Mouse (Mus musculus) left cerebral cortex, postnatal 36 days (tissue): ENCODE measurements around the gene Fis1. TPM values are rescaled to one million over a fixed set of nuclear protein-coding genes. Genes with fewer than 3 reads are reported as not detected.

Experiments
- DNase-seq, 2 experiments: peaks; one replicate each; pipeline ENCODE4 v3.0.0; 2021 to 2022; ENCODE audit warnings: low spot score in 2 of 2, mixed read lengths in 1 of 2
- intact Hi-C: fragments of 180-260 bp; cut with DNase I; formaldehyde crosslinking; loops from one replicate; pipeline ENCODE4 v1.15.1; 2025
- total RNA-seq, 2 experiments: library from RNA; stranded (reverse); gene quantifications; 2 replicates each; pipeline ENCODE4 v1.2.3; 2021

The Fis1 gene
- 100 to 1,000 TPM; 250 to 282 TPM for total RNA-seq

GRCm38 (mm10) chr5:136953015-136953414 is at the start of gene Fis1:
Fis1 (plus strand) TSS chr5:136953275.
- intact Hi-C loops, result no loop called here
- DNase-seq, result peak; percentile 93 to 94

GRCm38 (mm10) chr5:136904621-136905020 is 48.5 kb upstream of the Fis1 start:
- DNase-seq, result no peak

DNA sequence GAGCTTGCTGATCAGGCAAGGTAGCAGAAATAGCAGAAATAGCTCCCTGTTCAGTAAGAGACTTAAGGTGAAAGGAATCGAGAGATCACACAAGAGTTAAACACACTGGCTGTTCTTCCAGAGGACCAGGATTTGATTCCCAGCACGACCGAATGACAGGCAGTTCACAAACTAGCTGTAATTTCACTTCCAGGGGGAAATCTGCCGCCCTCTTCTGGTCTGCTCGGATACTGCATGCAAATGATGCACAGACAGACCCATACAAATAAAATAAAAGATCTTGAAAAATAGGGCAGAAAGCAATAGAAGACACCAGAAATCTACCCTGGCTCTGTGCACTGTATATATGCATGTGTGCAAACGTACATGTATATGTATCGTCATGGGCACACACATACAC is 47.4 kb upstream of the Fis1 start:
- intact Hi-C loops, result no loop called here
- DNase-seq, result no peak

More at GRCm38 (mm10) chr5:136904621-136905020, 48.5 kb upstream of the Fis1 start:
- intact Hi-C loops, result no loop called here

DNA sequence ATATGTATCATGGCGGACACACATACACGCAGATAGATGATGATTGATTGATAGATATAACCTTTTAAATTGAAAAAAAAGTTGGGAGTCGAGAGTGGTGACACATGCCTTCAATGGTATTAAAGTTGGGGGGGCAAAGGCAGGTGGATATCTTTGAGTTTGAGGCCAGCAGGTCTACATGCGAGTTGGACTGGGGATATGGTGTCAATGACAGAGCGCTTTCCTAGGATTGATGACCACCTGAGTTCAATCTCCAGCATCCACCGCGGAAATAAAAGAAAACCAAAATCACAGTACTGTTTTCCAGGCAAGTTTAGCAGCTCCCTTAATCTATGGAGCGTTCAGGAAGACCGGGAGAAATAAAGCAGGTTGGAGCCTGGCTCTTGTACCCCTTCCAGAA is 45.5 kb upstream of the Fis1 start:
- DNase-seq, result no peak

DNA sequence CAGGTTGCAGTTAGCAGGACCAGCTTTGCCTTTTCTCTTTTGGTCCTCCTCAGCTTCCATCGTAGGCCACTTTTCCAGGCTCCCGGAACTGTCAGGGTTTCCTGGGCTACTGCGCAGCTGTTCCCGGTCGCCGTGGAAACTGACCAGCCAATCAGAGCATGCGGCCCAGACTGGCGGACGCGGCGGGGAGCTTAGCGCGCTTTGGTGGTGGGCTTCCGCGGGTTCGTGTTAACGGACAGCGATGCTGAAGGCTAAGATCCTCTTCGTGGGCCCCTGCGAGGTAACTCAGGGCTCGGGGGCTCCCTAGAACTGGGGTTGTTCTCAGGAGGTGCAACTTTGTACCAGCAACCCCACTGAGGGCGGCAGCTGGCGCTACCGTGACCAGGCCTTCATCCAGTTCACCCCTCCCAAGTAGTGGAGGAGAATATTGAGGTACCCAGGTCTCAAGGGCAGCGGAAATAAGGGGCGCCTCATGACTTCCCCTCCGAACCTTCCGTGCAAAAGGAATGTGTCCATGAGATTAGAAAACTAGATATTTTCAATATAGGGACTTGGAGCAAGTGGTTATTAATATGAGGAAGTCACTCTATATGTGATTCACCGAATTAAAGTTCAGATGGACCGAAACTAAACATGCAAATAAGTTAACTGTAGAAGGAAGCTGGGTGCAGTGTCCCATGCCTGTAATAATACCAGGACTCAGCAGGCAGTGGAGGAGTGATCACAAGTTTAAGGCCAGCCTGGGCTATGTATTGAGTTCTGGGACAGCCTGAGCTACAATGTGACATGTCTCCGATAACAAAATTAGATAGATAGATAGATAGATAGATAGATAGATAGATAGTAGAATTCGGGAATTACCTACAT is 44.9 kb upstream of the Fis1 start, which contains the start of gene Ift22:
Gene Ift22, plus strand, starts transcription at position 160 of the 867 bp plus-strand sequence.
- intact Hi-C loops, result no loop called here

More for the DNA sequence above, 45.5 kb upstream of the Fis1 start:
- intact Hi-C loops, result no loop called here

GRCm38 (mm10) chr5:136914183-136914582 is 38.9 kb upstream of the Fis1 start:
- no peak for DNase-seq
- intact Hi-C loops, result no loop called here

More for the DNA sequence above, 44.9 kb upstream of the Fis1 start, which contains the start of gene Ift22:
- peak; percentile 94 to 96 for DNase-seq

GRCm38 (mm10) chr5:136917613-136918242 is 35.3 kb upstream of the Fis1 start:
- intact Hi-C loops, result no loop called here
- no peak for DNase-seq

- intact Hi-C loops, result no loop called here
- peak; percentile 87 for DNase-seq
These were observed 34.2 kb upstream of the Fis1 start for GRCm38 (mm10) chr5:136918655-136919472.

DNA sequence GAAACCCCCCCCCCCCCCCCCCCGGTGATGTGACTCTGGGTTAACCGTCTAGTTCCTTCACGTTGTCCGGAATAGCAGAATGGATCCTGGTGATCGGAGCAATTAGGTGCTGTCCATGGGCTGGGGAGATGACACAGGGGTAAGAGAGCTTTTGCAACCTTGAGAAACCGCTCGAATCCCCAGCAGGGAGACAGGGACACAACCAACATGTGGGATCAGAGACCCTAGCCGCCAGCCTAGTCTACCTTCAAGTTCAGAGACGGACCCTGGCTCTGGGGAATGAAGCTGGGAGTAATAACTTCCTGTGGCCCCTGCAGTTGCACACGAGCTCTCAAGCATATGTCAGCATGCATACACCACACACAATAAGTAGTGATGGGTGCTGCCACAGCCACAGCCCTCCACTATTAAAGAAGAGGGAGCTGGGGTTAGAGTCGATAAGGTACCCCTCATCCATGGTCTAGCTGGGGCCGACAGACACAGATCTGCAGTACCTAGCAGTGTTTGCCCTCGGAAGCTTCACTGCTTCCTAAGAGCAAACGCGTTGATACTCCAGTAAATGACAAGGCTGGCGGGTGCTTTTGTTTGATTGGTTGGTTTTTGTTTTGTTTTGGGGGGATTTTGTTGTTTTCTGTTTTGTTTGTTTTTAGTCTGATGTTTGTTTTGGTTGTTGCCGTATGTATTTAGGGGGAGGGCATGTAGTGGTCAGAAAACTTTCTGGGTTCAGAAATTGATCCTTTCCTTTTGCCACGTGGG is 33.4 kb upstream of the Fis1 start:
- DNase-seq, result peak; percentile 15 to 22
- intact Hi-C loops, result no loop called here

DNA sequence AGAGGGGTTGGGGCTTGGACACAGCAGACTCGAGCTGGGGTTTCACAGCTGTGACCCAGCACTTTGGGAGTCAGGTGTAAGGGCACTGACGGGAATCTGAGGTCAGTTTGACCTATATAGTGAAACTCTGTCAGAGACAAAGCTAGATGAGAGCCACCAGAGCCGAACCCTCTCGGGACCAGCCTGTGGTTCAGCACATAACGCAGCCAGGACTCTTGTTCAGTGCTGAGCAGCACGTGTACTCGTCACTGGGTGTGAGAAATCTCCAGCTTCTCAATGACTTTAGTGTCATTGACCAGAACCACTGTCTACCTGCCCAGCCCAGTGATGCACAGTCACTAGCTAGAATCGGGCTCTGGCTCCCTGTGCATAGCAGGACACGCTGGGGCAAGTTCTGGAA is 30.2 kb upstream of the Fis1 start:
- DNase-seq, result no peak
- intact Hi-C loops, result no loop called here

DNA sequence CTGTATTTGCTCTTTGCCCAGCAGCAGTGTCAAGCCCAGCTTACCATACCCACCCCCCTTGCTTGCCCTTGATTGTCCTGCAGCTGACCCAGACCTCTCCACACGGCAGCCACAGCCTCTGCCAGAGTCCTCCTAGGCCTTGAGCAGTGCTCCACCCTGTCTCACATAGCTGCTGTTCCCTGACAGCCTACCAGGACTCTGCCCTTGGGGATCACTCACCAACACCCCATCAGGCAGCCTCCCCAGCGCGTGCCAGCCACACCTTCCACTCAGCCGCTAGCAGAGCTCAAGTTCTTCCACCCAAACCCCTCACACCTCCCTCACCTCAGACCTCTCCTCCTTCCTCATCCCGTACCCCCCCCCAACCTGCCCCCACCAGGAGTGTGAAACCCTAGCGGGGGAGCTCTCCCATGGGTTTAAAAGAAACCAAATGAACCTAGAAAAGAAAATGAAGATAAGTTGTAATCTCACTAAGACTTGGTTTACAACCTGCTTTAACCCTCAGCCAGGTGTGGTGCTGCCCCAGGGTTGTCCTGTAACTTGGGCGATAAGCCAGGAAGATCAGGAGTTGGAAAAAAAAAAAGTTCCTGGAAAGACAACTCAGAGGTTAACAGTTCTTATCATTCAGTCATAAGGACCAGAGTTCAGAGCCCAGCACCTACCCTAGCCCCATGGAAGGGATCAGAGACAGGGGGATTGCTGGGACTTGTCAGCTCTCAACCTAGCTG is 29.2 kb upstream of the Fis1 start:
- DNase-seq, result no peak
- intact Hi-C loops, result no loop called here

DNA sequence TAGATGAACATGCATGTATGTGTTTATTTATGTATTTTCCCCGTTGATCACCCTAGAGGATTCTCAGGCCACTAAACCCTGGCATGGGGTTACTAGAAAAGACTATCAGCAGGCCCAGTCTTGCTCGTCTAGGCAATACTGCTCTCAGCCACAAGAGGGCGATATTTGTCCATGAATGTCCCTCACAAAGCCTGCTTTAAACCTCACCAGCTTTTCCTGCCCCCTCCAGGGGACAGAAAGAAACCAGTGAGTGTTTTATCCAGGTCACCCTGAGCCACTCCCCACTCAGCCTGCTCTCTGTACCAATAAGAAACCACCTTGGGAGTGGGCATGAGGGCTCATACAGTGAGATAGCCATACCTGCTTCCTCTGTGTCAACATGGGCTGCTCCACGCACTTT is 24.0 kb upstream of the Fis1 start:
- peak; percentile 60 to 81 for DNase-seq
- intact Hi-C loops, result loop anchor here (5.0 kb wide), 1 partner anchor 43 kb away; no protein-coding TSS in a partner anchor

DNA sequence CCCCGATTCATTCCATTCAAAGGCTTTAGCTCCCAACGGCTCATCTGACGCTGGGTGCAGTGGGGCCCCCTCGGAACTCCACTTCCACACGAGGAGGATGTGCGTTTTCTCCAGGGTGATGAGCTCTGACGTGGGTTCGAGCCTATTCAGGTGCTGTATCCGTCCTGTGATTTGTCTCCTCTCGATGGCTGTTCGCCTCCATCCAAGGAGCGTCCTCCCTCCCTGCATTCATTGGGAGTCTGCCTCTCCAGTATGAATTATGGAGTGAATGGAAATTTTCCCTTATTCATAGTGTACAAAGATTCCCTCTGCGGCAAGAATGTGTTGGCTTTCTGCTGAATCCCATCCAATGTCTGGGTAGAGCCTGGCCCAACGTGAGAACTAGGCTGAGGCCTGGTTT is 21.2 kb upstream of the Fis1 start:
- peak in 1 of 2 experiments; percentile 14 for DNase-seq
- intact Hi-C loops, result loop anchor here (10.0 kb wide), 1 partner anchor 173 kb away; no protein-coding TSS in a partner anchor

DNA sequence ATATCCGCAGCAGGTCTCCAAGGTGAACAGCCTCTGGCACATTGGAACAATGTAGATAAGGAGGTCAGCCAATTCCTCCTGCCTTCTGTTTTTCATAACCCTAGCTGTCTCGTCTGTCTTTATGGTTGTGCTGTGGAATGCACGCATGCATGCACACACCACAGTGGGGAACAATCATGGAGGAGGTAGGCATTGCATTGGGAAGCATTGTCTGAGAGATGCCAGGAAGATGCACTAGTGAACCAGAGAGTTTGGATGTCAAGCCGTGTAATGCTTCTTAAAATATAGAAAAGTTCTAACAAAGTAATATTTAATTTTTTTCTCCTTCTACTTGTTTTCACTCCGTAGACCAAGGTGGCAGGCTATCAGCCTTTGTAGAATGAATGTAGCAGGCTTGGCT is 20.1 kb upstream of the Fis1 start:
- intact Hi-C loops, result loop anchor here (10.0 kb wide), 1 partner anchor 172 kb away; no protein-coding TSS in a partner anchor
- DNase-seq, result no peak

DNA sequence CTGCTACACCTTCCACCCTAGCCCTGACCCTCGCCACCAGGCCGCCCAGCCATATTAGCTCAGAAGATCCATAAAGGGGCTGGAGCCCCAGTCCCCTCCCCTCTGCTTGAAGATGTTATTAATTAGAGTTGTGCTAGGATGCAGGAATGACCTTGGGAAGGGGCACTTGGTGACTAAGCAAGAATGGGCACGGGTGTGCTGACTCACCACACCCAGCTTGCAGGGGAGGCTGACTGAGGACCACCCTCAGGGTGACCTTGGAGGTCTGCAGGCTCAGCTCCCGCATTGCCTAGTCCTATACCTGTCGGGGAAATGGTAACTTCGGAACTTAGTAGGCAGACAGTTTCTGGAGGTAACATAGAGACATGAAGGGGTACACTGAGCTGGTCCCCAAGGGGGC is 19.1 kb upstream of the Fis1 start:
- no peak for DNase-seq
- intact Hi-C loops, result loop anchor here (10.0 kb wide), 1 partner anchor 171 kb away; no protein-coding TSS in a partner anchor

GRCm38 (mm10) chr5:136935905-136936695 is 17.0 kb upstream of the Fis1 start:
- DNase-seq, result no peak
- intact Hi-C loops, result loop anchor here (10.0 kb wide), 1 partner anchor 169 kb away; no protein-coding TSS in a partner anchor

GRCm38 (mm10) chr5:136936750-136937149 is 16.3 kb upstream of the Fis1 start:
- intact Hi-C loops, result loop anchor here (10.0 kb wide), 1 partner anchor 168 kb away; no protein-coding TSS in a partner anchor
- no peak for DNase-seq
